Mouse (Mus musculus) A20 (cell line): Measurements from ENCODE around the gene Hnrnpa3.
A peak's percentile ranks its signal among the peaks of the same experiment; 100 is the strongest.

ENCODE experiments used
- DNase-seq: peaks from one replicate; pipeline ENCODE4 v3.0.0-alpha.2; 2011; ENCODE audit warnings: low read depth, low spot score

The Hnrnpa3 gene

GRCm38 (mm10) chr2:75703375-75704181 is 44.5 kb downstream of the Hnrnpa3 start:
- peak; percentile 92 for DNase-seq

DNA sequence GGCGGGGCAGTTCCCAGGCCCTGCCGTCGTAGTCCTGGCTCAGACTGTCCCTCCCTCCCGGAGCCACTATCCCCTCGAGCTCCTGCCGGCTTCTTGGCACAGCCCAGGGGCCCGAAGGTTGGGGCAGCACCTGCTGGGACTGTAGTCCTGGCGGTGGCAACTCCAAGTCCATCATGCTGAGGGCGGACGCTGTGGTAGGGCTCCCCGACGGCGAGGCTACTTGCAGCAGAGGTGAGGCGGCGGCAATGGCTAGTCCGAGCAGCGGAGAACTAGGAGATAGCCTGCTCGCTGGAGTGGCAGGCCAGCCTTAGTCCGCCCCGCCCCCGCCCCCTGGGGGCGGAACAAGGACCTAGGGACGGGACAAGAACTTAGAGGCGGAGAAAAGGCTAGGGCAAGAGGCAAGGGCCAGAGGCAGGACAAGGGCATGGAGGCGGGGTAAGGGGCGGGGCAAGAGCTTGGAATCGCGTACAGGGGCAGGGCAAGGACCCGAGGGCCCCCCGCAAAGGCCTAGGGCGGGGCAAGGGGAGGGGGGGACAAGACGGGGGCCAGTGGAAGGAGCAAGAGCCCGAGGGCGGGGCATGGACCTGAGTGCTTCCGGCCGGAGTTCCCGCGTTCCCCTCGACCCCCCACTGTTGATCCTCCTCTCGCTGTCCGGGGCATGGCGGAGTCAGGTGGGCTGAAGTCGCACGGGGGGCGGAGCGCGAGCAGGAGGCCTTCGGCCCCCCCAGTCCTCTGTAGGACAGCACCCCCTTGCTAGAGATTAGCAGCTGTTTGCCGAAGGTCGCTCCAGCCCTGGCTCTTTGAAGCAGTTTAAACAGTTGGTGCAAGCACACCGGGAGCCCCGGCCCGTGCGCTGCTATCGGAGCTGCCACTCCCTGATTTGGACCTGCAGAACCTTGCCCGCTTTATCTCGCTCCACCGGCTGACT is 45.4 kb downstream of the Hnrnpa3 start, which contains the start of gene Nfe2l2:
Gene Nfe2l2, minus strand, starts transcription at position 408 of the 928 bp plus-strand sequence.
- peak; percentile 100 for DNase-seq

DNA sequence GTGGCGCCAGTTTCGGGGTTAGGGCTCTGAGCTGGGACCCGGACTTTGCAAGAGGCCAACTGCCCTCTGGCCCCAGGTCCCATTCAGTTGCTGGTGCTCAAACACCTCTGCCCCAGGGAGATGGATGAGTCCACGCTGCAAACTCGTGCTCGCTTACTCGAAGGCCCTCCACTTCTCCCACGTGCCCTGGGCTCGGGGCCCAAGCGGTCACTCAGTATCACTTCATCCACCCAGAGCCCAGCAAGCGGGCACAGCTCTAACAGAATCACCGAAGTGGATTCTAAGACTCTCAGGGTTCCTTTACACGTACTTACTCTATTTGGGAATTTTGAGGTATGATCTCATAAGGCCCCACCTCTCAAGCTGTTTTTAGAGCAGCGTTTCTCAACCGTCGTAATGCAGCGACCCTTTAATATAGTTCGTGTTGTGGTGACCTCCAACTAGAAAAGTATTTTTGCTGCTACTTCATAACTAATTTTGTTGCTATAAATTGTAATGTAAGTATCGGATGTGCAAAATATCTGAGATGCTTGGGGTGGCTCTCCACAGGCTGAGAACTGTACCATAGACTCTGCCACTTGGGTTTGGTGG is 46.2 kb downstream of the Hnrnpa3 start:
- DNase-seq = no peak

GRCm38 (mm10) chr2:75706435-75706834 is 47.4 kb downstream of the Hnrnpa3 start:
- peak; percentile 51 for DNase-seq

DNA sequence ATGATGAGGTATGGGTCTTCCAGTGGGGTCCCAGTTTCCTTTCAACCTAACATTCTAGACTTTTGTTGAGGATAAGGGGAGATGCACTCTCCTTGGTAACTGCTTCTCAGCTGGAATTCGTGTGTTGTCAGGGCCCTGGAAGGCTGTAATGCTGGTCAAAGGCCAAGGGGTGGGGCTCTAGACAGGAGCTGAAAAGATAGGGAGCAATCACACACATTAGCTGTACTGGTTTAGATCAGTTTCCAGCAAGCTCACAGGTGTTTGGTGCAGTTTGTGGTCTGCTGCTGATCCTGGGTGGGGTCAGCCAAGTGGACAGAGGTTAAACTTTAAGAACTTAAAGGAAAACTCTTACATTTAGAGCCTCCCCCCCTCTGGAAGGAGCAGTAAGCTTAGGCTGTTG is 48.4 kb downstream of the Hnrnpa3 start:
- DNase-seq = no peak

GRCm38 (mm10) chr2:75713083-75713482 is 54.0 kb downstream of the Hnrnpa3 start:
- no peak for DNase-seq

DNA sequence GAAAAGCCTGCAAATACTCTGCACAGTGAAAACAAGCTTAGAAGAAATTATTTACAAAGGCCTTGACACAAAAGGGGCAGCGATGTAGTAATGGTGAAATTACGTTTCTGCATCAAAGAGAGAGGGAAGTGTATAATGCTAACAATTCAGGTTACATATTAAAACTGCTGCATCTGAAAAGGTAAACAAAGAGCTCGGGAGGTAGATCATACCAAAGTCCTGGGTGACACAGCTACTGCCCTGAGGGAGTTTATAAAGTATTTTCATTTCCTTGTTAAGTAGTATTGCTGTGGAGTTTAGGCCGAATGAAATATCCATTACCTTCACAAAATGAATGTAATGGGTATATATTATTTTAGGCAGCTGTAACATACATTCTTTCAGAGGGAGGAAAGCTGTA is 55.7 kb downstream of the Hnrnpa3 start:
- DNase-seq = no peak

DNA sequence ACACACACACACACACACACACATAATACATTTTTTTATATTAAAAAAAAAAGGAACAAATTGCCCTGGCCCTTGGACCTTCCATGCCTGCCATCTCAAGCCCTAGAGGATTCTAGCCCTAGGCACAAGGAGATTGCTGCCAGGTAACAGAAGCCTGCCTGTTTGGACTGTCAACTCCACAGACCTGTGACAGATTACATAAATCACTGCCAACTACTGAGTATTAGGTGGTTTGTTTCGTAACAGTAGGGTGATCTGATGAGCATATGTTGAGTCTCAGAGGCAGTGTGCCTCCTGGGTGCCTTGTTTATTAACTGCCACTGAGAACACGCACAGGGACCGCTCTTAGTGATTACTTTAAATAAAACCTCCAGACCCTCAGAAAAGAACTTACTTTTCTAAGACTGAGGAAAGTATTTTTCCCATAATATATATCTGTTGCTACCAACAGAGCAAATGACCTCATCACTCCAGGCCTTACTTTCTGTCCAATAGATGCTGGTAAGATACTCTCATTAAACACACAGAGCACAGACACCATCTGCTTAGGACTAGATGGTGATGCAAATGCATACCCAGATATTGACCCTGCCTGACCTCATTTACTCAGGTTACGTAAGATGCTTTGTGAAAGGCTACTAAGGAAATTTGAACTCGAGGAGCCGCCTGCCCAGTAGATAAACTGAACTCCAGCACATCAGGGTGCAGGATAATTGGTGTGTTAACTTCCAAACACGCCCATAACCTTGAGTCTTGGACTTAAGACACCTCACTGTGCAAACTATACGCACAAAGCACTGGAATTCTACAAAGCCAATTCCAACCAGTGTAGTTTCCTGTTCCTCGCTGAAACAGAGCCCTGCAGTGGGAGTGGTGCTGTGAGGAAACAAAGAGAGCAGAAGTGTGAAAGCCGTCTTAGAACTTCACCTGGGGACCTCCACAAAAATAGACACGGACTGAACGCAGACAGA is 57.3 kb downstream of the Hnrnpa3 start:
- no peak for DNase-seq
